Mouse (Mus musculus) megakaryocyte, embryonic 14.5 days (primary cell): ENCODE data around the gene Klhl3. TPM values are rescaled to one million over a fixed set of nuclear protein-coding genes. Genes with fewer than 3 reads are reported as not detected.

ENCODE experiments used
- H3K27me3 ChIP-seq: replicated peaks from 2 replicates; pipeline ENCODE3; 2012; ENCODE audit warnings: inconsistent platforms
- H3K36me3 ChIP-seq: replicated peaks from 2 replicates; pipeline ENCODE3; 2012; ENCODE audit warnings: low read length, inconsistent platforms, mixed read lengths
- H3K4me1 ChIP-seq: 2 replicates; pipeline ENCODE4 v1.6.1; 2012; ENCODE audit warnings: inconsistent platforms
- H3K4me3 ChIP-seq: replicated peaks from 2 replicates; pipeline ENCODE3; 2012; ENCODE audit warnings: moderate library complexity, mild to moderate bottlenecking, inconsistent platforms
- H3K9me3 ChIP-seq: 2 replicates; pipeline ENCODE4 v1.6.1; 2012; ENCODE audit warnings: inconsistent platforms
- FLI1 ChIP-seq: IDR thresholded peaks from 2 replicates; pipeline ENCODE4 v1.6.1; 2012; ENCODE audit warnings: low read length, inconsistent platforms, mixed read lengths
- GATA1 ChIP-seq: IDR thresholded peaks from 3 replicates; pipeline ENCODE4 v1.6.1; 2012; ENCODE audit warnings: mixed read lengths, low read length, inconsistent platforms, borderline replicate concordance
- polyA plus RNA-seq: library from polyadenylated mRNA; stranded (reverse); fragments of >175 nt; gene quantifications from 2 replicates; pipeline ENCODE4 v1.2.3, GENCODE M21; 2012; ENCODE audit warnings: low replicate concordance; ENCODE audit not compliant: insufficient read depth

The Klhl3 gene
- polyA plus RNA-seq, 1 experiment = not detected

GRCm38 (mm10) chr13:58011526-58011925 is 101.9 kb downstream of the Klhl3 start:
- H3K9me3 ChIP-seq = no peaks in the 10 kb centered on the region
- TF ChIP-seq FLI1 (no peak), GATA1 (no peak)

DNA sequence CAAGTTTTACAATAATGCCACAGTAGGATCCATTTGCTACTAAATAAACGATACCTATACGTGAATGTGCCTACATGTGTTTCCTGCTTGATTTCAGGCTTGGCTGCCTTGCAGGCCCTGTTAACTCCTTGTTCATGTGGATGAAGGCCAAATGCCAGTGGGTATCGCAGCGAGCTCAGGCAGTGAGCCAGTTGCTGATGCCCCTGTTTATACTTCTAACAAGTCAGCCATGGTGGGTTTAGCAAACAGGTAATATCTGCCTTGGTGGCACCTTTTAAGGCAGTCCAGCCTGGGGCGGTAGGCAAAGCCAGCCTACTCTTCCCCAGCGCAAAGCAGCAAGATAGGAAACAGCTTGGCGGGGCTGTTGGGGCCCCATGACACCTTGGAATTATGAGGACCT is 103.0 kb downstream of the Klhl3 start:
- TF ChIP-seq GATA1 = no peak
- TF ChIP-seq FLI1 = no peak
- H3K9me3 ChIP-seq = no peaks in the 10 kb centered on the region
- H3K4me3 ChIP-seq = no peak overlapping the region
- no peaks in the 10 kb centered on the region for H3K36me3 ChIP-seq
- peaks cover 21% of the 10 kb centered on the region for H3K27me3 ChIP-seq
- no peaks in the 10 kb centered on the region for H3K4me1 ChIP-seq

More at GRCm38 (mm10) chr13:58011526-58011925, 101.9 kb downstream of the Klhl3 start:
- H3K4me3 ChIP-seq = no peak overlapping the region
- no peaks in the 10 kb centered on the region for H3K4me1 ChIP-seq
- H3K27me3 ChIP-seq = peaks cover 25% of the 10 kb centered on the region
- H3K36me3 ChIP-seq = no peaks in the 10 kb centered on the region

- Histone ChIP-seq H3K9me3 (no peaks in the 10 kb centered on the region), H3K4me3 (no peak overlapping the region), H3K36me3 (no peaks in the 10 kb centered on the region), H3K27me3 (peaks cover 16% of the 10 kb centered on the region), H3K4me1 (no peaks in the 10 kb centered on the region)
- TF ChIP-seq GATA1 (no peak), FLI1 (no peak)
Observed at GRCm38 (mm10) chr13:58009275-58009674, 104.1 kb downstream of the Klhl3 start.

DNA sequence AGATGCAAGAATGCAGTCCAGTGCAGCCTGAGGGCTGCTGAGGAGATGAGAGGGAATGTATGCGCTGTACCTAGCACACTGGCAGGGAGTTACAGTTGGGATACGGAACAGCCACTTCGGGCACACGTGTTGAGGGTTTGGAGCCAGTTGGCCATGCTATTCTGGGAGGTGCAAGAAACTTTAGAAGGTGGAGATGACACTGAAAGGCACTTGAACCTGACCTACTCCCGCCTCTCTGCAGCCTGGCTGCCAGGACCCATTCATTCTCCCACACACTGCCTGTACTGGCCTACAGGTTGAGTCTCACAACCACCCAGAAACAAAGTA is 105.4 kb downstream of the Klhl3 start:
- Histone ChIP-seq H3K9me3 (no peaks in the 10 kb centered on the region), H3K27me3 (peaks cover 10% of the 10 kb centered on the region)
- TF ChIP-seq FLI1 (no peak), GATA1 (no peak)

DNA sequence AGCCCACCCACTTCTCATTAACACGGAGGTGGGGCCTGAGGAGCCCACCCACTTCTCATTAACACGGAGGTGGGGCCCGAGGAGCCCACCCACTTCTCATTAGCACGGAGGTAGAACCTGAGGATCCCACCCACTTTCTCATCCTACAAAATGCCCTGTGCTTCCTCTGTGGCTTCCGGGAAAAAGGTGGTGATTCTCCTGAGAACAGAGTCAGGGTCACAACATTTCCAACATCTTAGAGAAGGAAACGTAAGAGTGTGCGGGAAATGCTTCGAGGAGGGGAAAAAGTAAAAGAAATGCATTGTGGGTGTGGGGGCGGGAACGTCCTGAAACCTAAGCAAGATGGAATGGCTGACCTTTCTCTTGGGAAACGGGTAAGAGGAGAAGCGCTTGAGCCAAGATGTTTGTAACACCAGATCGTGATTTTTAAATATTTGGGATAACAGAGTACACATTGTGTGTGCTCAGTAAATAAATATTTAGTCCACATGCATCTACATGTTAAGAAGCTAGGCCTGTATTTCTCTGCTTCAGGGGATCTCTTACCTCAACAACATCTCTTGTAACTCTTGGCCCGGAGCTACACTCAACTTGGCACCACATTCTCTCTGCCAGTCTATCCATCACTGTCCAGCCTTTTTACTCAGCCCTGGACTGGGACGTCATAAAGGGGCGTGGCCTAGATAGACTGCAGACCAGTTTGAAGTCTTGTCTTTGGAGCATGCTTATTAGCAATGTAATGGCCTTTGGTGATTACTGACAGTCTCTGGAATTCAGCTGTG is 105.9 kb downstream of the Klhl3 start:
- H3K4me3 ChIP-seq = no peak overlapping the region
- TF ChIP-seq GATA1 = no peak
- TF ChIP-seq FLI1 = no peak
- H3K27me3 ChIP-seq = peaks cover 8% of the 10 kb centered on the region
- no peaks in the 10 kb centered on the region for H3K9me3 ChIP-seq
- H3K4me1 ChIP-seq = no peaks in the 10 kb centered on the region
- H3K36me3 ChIP-seq = no peaks in the 10 kb centered on the region

More for the DNA sequence above, 105.4 kb downstream of the Klhl3 start:
- no peak overlapping the region for H3K4me3 ChIP-seq
- H3K36me3 ChIP-seq = no peaks in the 10 kb centered on the region
- no peaks in the 10 kb centered on the region for H3K4me1 ChIP-seq

- Histone ChIP-seq H3K27me3 (peaks cover 2% of the 10 kb centered on the region), H3K4me1 (no peaks in the 10 kb centered on the region), H3K36me3 (no peaks in the 10 kb centered on the region), H3K4me3 (no peak overlapping the region), H3K9me3 (no peaks in the 10 kb centered on the region)
- no peak for TF ChIP-seq FLI1
- TF ChIP-seq GATA1 = no peak
Observed at GRCm38 (mm10) chr13:58001792-58002191, 111.6 kb downstream of the Klhl3 start.

DNA sequence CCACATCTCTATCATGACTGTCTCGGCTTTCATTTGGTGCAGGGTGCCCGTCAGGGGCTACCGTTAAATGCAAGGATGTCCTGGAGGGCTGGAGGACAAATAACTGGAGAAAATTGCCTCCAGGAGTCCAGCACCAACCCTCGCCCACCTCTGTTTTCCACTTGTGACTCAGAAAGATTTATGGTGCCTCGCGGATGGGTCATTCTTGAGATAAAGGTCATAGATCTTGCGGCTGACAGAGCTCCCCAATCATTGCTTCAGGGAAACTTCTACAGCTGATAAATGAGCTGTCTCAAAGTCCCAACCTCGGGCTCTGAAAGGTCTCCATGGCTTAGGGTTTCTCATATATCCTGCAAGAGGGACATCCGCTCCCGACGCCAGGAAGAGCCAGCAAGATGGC is 116.9 kb downstream of the Klhl3 start:
- Histone ChIP-seq H3K27me3 (peaks cover 5% of the 10 kb centered on the region), H3K4me3 (no peak overlapping the region), H3K36me3 (no peaks in the 10 kb centered on the region), H3K9me3 (no peaks in the 10 kb centered on the region), H3K4me1 (peaks cover 4% of the 10 kb centered on the region; the same call in 1 of the 2 replicates)
- no peak for TF ChIP-seq GATA1
- no peak for TF ChIP-seq FLI1

GRCm38 (mm10) chr13:57995864-57996263 is 117.5 kb downstream of the Klhl3 start:
- Histone ChIP-seq H3K27me3 (peaks cover 5% of the 10 kb centered on the region), H3K4me3 (no peak overlapping the region), H3K36me3 (no peaks in the 10 kb centered on the region), H3K9me3 (no peaks in the 10 kb centered on the region), H3K4me1 (peaks cover 4% of the 10 kb centered on the region; the same call in 1 of the 2 replicates)
- TF ChIP-seq GATA1 (no peak), FLI1 (no peak)

- Histone ChIP-seq H3K9me3 (no peaks in the 10 kb centered on the region), H3K36me3 (no peaks in the 10 kb centered on the region), H3K4me3 (no peak overlapping the region), H3K4me1 (no peaks in the 10 kb centered on the region), H3K27me3 (no peaks in the 10 kb centered on the region)
- TF ChIP-seq FLI1 (no peak), GATA1 (no peak)
Observed at GRCm38 (mm10) chr13:57984637-57985036, 128.8 kb downstream of the Klhl3 start.

DNA sequence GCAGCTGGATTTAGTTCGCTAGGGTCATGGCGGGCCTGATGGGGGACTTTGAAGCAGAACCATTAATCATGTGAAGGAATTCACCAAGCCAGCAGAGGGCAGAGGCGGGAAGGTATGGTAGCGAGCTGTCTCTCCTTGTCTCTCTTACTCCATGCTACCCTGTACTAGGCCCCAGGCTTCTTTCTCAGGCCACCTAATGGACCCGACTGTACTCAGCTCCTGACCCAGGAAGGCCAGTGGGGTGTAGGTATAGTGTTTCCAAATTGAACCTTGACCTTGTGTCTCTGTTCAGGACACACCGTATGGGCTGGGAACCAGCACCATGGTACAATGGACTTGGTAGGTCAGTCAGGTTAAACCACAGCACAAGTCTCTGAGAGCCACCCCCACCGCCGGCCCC is 129.2 kb downstream of the Klhl3 start:
- H3K27me3 ChIP-seq = no peaks in the 10 kb centered on the region
- TF ChIP-seq FLI1 (no peak), GATA1 (no peak)
- H3K4me1 ChIP-seq = no peaks in the 10 kb centered on the region
- H3K36me3 ChIP-seq = no peaks in the 10 kb centered on the region
- no peak overlapping the region for H3K4me3 ChIP-seq
- H3K9me3 ChIP-seq = no peaks in the 10 kb centered on the region

GRCm38 (mm10) chr13:57983330-57983729 is 130.1 kb downstream of the Klhl3 start:
- Histone ChIP-seq H3K27me3 (no peaks in the 10 kb centered on the region), H3K4me3 (no peak overlapping the region), H3K9me3 (no peaks in the 10 kb centered on the region), H3K36me3 (no peaks in the 10 kb centered on the region), H3K4me1 (no peaks in the 10 kb centered on the region)
- no peak for TF ChIP-seq FLI1
- no peak for TF ChIP-seq GATA1
